Mouse (Mus musculus) CD4-positive, CD25-positive, alpha-beta regulatory T cell, adult 2 months (primary cell): ENCODE results near the gene H2-Ab1.
A peak's percentile ranks its signal among the peaks of the same experiment; 100 is the strongest.

Source experiments
- DNase-seq: peaks from one replicate; pipeline ENCODE4 v3.0.0-alpha.2; 2012; ENCODE audit warnings: low read depth, low spot score

The H2-Ab1 gene

DNA sequence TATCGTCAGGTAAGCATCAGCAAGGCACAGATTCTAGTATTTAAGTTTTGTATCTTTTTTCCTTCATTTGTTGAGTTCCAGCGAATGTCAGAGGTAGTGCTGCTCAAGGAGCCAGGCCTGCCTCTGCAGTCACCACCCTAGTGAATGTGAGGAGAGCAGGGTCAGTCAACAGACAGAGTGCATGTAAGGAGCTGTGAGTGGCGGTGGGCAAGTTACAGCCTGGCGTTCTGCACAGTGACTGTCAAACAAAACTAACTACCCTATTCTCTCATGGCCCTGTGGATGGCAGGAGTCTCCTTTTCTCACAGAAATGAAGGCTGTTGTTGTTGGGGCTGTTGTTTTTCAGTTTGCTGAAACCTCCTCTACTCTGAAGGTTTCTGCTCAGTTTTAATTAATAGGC is 27.9 kb downstream of the H2-Ab1 start:
- DNase-seq = no peak

DNA sequence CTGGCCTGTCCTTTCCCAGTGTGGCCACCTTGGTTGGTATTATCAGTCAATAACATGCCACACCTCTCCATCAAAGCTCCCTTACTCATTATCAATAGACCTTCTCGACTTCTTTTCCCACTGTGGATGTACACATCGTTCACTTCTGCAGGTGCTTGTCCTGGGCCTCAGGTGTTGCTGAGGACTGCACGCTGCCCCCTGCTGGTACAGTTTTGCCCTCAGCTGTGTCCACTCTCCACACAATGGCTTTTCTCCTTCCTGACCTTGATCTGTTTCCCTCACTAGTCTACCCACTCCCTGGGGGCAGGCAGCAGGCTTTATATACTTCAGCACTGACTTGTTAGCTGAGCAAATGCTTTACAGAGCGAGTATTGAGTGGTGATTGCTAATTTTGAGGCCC is 28.4 kb downstream of the H2-Ab1 start:
- DNase-seq = peak; percentile 81

DNA sequence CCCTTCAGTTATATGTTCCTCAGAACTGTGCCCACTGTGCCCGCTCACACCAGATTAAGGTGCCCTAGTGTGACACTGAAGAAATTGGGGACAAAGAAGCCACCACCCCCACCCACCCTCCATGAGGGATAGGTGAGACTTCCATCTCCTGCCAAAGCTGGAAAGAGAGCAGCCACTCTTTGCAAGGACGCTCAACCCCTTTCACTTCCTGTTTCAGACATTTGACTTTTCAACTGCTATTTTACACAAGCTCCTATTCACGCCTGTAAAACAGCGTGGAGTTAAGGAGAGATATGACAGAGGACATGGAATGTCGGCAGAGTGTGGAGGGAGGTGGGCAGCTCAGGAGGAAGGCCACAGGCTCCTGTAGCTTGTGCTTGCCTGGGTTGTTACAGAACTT is 29.0 kb downstream of the H2-Ab1 start:
- no peak for DNase-seq

DNA sequence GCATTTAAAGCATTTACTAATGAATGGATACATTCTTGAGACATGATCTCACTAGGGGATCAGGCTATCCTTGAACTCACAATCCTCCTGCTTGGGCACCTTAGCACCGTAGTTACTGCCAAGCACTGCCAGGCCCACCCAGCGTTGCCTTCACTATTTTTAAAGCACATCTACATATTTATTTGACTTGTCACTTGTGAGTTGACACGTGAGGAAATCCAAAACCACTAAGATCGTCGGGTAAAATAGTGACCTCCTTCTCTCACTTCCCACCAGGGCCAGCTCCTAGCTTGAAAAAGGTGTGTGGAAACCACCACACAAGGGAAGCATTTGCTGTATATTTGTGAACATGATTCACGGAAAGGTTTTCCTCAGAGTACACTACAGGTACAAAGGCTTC is 29.5 kb downstream of the H2-Ab1 start:
- no peak for DNase-seq

DNA sequence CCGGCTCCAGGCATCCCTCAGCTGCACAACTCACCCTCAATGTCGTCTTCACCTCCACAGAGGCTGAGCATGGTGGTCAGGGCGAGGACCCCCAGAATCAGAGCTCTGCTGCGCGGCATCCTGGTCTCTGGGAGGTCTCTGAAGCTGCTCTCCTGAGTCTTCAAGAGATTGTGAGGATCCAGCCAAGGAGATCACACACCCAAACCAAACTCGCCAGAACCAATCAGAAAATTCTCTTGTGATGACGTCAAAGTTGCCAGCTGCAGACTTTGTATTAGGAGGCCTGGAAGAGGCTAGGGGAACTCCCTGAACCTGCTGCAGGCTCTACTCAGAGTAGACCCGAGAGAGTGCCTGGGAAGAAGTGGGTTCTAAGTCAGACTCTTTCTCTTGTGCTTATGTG is 30.2 kb downstream of the H2-Ab1 start, which contains the start of gene H2-Aa:
TSS of gene H2-Aa (minus strand) at position 176 of the 400 bp plus-strand sequence.
- peak; percentile 92 for DNase-seq

DNA sequence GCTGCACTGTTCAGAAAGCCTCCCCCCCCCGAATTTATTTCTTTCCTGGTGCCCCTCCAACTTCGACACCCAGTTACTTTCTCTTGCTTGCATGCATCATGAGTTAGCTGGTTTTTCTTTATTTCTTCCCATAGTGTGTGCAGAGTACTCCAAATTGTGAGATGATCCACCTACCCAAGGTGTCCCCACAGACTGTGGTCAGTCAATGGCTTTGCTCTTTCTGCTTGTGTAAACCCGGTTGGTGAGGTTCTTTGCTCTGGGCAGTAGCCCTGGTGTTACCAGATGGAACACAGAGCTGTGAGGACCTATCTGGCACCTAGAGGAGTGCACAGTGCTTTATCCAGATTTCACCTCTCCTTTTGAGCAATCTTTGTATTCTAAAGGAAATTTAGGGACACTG is 30.6 kb downstream of the H2-Ab1 start:
- DNase-seq = no peak

DNA sequence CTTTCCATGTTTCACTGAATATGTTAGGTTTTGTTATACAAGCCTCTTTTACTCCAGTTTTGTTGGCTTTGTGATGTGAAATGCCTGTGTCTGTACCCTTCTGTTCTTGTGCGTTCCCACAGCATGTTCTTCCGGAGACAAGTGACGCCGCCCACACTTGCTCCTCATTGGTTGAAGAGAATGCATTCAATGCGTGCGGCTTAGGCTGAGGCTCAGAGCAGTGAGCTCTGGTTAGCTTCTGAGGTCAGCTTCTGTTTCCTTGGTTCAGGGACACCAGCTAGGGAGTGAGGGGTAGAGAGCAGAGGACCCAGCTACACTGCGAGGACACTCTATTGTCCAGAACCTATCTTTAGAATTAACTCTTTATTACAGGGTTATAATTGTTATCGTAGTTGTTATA is 34.1 kb downstream of the H2-Ab1 start:
- peak; percentile 93 for DNase-seq

DNA sequence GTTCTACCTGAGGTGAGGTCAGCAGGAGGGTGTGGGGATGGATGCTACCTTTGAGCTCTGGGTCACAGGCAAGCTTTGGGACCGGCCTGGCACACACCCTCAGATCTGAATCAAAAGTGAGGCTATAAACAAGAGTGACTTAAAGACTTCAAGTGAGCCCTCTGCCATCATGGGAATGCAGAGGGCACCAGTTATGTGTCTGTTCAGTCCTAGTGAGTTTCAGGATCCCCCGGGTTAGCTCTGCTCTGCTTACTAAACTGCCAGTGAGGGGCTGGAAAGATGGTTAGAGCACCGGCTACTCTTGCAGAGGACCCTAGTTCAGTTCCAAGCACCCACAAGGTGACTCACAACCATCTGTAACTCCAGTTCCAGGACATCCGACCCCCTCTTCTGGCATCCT is 35.1 kb downstream of the H2-Ab1 start:
- DNase-seq = no peak

DNA sequence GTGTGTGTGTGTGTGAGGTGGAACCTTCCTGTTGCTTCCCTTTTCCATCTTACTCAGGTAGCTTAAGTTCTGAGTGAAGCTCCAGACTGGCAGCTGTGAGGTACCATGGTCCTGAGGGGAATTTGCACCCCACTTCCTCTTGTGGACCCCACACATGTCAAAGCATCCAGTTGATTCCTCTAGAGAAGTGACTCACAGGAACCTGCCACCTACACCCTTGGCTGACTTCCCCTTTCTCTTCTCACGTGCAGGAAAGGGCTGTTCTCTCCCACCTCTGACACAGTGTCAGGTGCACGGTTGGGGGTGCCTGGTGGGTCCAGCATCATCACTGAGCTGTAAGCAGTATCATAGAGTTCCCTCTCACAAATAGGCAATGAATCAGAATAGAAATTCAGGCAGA is 36.0 kb downstream of the H2-Ab1 start:
- DNase-seq = peak; percentile 40

DNA sequence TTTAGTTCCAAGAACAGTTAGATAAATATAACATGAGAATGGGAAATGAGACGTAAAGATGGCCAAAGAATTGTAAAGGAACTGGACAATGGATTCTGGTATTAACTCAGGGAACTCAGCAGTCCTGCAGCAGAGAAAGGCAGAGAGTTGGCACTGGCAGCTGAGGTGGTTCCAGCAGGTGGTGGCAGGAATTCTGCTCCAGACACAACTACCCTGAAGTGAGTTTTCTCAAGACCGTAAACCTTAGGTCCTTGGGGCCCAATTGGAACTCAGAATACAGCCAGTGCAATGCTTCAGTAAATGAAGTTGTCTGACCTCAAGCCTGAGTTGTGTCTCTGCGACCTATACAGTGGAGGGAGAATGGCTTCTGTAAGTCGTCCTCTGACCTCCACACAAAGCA is 36.8 kb downstream of the H2-Ab1 start:
- DNase-seq = no peak

DNA sequence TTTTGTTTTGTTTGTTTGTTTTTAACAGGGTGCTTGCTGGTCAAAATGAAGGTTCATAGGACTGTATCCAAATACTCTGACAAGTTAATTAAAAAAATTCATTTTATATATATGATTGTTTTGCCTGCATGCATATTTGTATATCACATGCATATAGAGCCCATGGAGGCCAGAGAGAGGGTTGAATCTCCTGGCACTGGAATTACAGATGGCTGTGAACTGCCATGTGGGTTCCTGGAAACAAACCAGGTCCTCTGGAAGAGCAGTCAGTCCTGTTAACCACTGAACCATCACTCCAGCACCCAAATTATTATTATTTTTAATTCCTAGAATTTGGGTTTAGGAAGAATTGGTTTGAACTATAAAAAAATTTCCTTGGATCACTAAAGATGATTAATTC is 37.8 kb downstream of the H2-Ab1 start:
- no peak for DNase-seq

DNA sequence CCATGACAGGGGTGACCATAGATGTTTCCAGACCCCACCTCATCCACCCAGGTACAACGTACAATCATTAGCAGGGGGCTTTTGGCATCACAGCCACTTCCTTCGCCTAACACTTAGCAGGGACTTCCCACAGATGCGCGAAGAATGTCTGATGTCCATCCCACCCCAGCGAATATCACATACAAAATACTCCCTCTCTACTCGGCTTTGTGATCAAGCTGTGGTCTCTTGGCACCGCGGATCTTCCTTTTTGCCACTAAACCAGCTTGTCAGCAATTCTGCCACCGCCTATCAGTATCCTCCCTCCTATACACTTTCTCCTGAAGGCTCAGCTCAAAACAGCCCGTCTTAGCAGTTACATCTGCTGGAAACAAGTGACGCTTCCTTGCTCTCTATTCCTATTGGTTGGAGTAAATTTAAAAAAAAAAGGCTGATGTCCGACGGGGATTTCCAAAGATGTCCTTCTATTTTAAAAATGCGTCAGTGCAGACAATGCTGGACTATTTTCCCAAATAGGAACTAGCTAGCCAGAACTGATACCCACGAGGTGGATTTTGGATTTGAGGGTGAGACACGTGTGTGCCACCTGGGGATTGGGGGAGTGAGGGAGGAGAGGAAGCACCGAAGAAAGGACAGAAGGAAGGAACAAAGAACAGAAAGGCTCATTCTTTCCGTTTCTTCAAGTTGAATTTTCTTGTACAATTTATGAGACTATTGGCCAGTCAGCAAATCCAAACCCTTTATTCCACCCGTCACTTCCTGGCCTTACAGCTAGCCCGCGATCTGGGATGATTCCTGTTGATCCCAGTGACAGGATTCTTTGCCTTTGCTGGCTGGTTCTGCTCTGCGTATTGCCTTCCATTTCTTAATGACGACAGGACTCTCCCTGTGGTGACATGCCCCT is 38.7 kb downstream of the H2-Ab1 start:
- peak; percentile 85 for DNase-seq

DNA sequence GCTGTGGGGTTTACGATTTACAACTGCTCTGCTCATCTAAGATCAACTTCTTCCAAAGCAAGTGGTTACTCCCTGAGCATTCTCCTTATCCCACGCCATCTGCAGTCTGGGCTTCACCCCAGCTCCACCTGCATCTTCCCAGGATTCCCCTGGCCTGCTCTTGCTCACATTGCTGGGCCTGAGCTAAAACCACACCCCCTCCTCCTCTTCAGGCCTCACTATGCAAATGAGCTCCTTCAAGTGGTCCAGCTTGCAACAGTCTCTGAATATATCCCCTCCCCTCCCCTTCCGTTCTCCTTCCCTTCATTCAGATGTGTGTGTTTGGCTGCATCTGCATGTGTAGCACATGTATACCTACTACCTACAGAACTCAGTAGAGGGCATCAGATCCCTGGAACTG is 41.9 kb downstream of the H2-Ab1 start:
- DNase-seq = no peak

DNA sequence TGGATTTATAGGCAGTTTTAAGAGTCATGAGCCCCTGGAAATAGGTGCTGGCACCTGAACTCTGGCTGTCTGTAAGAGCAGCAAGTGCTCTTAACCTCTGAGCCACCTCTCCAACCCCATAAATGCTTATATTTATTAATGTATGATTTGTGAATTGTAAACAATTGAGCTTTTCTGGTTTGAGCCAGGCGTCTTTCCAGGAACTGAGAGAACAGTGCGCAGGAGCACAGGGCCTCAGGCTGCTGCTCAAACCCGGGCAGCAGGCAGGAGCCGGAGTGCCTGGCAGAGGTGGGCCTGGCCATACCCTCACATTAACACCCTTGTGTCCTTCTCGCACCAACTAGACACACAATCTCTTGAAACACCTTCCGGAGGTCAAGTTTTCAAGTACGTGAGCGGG is 42.6 kb downstream of the H2-Ab1 start:
- no peak for DNase-seq

DNA sequence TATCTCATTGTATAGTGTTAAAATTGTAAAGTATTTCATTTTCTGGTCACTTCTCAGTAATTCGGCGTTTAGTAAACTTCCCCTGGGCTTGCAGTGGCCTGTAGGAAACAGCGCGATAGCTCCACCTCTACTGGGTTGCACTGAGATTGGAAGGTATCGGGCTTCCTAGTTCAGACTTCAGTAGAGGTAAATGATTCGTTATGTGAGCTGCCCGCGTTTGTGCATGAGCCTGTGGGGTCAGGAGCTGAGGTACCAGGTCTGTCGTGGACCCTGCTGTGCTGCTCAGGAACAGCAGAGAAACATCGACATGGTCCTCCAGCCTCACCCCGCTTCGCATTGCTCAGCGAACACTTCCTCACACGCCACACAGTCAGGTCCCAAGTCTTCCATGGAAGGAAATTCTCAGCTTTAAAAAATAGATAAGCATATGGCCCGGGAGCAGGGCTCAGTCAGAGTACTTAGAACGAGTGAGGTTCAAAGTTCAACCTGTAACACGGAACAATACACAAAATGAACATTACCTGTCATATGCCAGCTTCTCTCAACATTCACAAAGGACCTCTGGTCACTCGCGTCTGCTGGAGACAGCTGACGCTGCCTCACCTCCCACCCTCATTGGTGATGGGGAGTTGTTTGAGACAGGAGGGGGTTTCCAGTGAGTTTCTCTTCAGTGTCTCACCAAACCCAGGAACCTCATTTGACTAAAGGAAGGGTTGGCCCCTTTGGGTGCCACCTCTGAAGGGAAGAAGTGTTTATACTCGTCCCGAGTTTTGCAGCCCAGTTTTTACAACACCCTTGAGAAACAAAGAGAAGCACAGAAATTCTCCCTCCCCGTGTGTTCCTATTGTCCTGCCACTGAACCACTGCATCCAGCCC is 43.4 kb downstream of the H2-Ab1 start:
- peak; percentile 59 for DNase-seq

DNA sequence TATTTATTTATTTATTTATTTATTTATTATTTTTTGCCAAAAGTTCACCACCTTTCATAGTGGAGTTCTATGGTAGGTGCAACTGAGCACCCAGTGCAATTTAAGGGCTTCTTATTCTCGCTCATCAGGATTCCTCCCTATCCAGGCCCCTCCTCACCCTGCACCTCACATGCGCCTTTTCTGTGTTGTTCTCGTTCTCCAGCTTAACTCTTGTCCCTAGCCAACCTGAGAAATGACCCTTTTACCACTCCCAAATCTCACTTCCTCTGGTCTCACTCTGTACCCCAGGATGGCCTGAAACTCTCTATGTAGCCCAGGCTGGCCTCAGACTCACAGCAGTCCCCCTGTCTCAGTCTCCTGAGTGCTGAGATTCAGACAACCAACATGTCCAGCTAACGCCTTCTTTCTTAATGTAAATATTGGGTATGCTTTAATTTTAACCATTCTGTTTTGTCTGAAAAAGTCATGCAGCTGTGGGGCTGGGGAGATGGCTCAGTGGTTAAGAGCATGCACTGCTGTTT is 44.2 kb downstream of the H2-Ab1 start:
- no peak for DNase-seq

DNA sequence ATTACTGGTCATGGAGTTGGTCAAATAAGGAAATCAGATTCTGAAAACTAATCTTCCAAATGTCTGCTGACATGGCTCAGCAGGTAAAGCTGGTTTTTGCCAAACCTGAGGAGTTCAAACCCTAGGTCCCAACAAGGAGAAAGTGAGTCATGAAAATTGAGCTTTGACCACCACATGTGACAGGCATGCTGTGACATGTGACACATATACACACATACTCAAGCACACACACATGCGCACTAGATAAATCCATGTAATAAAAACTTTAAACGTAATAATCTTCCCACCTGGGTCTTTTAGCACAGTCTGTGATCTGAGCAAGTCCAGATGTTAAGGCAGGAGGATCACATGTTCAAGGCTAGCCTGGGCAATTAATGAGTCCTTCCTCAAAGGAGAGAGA is 46.3 kb downstream of the H2-Ab1 start:
- no peak for DNase-seq

DNA sequence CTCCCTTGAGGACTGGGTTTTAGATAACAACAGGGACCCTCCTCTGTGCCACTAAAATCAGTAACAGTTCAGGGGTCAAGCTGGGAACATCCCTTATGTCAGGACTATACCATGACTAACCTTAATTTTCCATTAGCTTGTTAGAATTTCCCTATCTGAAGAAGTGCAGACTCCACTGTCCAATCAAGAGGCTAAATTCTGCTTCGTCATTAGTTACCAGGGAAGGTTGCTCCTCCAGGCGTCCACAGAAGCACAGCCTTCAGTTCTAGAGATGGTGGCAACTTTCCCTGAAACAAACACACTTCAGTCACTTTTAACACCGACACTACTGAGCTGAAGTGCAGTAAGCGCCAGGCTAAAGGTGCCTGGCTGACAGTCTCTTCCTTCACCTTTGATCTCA is 47.3 kb downstream of the H2-Ab1 start:
- peak; percentile 88 for DNase-seq

DNA sequence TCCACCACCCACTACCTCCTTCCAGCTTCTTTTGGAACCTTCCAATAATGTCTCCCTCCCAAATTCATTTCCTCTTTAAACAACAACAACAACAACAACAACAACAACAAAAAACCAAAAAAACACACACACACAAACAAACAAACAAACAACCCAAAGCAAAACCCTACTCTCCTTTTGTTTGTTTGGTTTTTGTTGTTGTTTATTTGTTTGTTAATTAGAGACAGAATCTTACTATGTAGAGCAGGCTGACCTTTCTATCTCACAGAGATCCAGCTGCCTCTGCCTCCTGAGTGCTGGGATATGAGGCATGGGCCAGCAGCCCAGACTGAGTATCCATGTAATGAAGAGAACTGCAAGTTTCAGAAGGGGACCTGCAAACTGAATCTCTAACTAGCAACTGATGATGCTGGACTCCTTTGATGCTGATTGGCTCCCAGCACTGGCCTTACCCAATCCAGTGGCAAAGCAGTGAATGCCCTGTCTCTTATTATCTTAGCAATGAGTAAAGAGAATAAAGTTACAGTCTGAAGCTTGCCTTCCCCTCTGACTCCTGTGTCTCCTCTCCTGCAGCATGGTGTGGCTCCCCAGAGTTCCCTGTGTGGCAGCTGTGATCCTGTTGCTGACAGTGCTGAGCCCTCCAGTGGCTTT is 48.0 kb downstream of the H2-Ab1 start, which contains the start of gene H2-Eb1:
TSS of gene H2-Eb1 (plus strand) at position 488 of the 651 bp plus-strand sequence.
- DNase-seq = peak; percentile 92

DNA sequence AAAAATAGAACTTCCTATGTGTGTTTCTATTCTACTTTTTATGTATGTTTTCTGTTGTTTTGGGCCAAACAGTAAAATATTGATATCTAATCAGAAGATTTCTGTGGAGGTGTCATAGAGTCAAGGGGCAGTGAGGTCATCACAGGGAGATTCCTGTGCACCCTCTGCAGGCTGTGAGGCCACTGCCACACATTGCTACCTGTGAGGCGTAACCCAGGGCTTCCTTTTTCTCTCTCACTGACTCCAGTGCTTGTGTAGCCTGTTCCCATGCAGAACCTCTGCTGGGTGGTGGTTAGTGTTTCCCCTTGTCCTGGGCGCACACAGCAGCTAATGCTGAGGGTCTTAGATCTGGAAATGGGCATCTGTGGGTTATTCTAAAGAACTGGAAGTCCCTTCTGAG is 48.9 kb downstream of the H2-Ab1 start:
- DNase-seq = no peak

DNA sequence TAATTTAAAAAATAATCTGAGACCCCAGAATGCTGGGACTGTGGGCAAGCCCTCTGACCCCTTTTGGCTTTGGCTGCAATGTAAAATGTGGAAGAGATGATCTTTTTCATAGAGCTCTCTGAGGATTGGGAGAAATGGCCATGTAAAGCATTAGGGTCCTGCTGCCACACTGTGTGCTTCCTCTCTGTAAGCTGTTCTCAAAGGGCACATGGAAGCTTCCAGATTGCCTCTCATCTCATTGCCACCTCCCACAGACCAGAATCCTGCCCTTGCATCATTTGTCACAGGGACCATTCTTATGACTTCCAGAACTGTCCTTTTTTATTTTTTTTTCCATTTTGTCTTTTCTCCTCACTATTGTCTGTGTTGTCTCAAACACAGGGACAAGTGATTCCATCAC is 49.7 kb downstream of the H2-Ab1 start:
- no peak for DNase-seq

DNA sequence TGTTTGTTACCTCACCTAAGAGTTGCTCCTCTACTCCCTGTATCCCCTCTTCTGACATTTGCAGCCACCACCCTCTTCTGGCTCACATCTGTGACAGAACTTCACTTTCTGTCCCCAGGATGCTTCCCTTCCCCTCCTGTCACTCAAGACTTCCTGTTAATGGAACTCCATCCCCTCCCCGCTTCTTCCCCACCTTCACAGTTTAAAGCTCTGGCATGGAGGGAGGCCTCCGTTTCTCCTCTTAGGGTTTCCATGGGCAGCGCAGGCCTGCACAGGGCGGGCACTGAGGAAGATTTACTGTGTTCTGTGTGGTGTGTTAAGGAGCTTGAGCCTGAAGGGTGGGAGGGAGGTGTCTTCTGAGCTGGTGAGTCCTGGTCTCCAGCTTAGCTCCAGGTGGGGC is 50.7 kb downstream of the H2-Ab1 start:
- no peak for DNase-seq
